Mouse (Mus musculus) lung, embryonic 14.5 days (tissue): ENCODE results near the gene Rps21. TPM values are rescaled to one million over a fixed set of nuclear protein-coding genes. Genes with fewer than 3 reads are reported as not detected.

Experiments used
- ATAC-seq: fragments of 200-750 bp; cut with Nextera tagmentation; 2 replicates; pipeline ENCODE4 v1.8.0; 2017; ENCODE audit warnings: mild to moderate bottlenecking, moderate TSS enrichment, moderate library complexity; ENCODE audit not compliant: insufficient read depth
- DNase-seq: peaks from one replicate; pipeline ENCODE4 v3.0.0-alpha.2; 2015
- H3K27ac ChIP-seq: fragments of 300-500 bp; sonication (generic); 2 replicates; pipeline ENCODE4 v1.5.1; 2014; ENCODE audit warnings: low read depth, mild to moderate bottlenecking, moderate library complexity
- H3K27me3 ChIP-seq: fragments of 300-500 bp; sonication (generic); 2 replicates; pipeline ENCODE4 v1.6.1; 2014; ENCODE audit warnings: low read length, control low read depth; ENCODE audit not compliant: insufficient read depth
- H3K36me3 ChIP-seq: fragments of 300-500 bp; sonication (generic); 2 replicates; pipeline ENCODE4 v1.6.1; 2014; ENCODE audit warnings: control low read depth; ENCODE audit not compliant: insufficient read depth
- H3K4me1 ChIP-seq: fragments of 300-500 bp; sonication (generic); 2 replicates; pipeline ENCODE4 v1.6.1; 2014; ENCODE audit warnings: antibody characterized with exemption, control low read depth; ENCODE audit not compliant: insufficient read depth
- H3K4me2 ChIP-seq: fragments of 300-500 bp; sonication (generic); 2 replicates; pipeline ENCODE4 v1.6.1; 2014; ENCODE audit warnings: mild to moderate bottlenecking
- H3K4me3 ChIP-seq: fragments of 300-500 bp; sonication (generic); 2 replicates; pipeline ENCODE4 v1.5.1; 2014; ENCODE audit warnings: low read depth, low read length
- H3K9ac ChIP-seq: fragments of 300-500 bp; sonication (generic); 2 replicates; pipeline ENCODE4 v1.6.1; 2014
- H3K9me3 ChIP-seq: fragments of 300-500 bp; sonication (generic); 2 replicates; pipeline ENCODE4 v1.6.1; 2016; ENCODE audit warnings: low read depth, low read length, control low read depth
- CTCF ChIP-seq: IDR thresholded peaks from 2 replicates; pipeline ENCODE4 v1.5.1; 2016; ENCODE audit warnings: antibody characterized with exemption, low read depth
- WGBS: fragments of 180-500 bp; shearing (Covaris S2); extraction: QIAGEN DNeasy Blood & Tissue Kit; methylation state at CpG from one replicate; pipeline ENCODE4 v1.1.7; 2014; 5-methylcytosine and 5-hydroxymethylcytosine counted together
- polyA plus RNA-seq: library from polyadenylated mRNA; unstranded; fragments of >200 nt; fragmentation: Nextera tagmentation; extraction: Ambion mirVana; gene quantifications from 2 replicates; pipeline ENCODE4 v1.2.1, GENCODE M21; 2014

The Rps21 gene
- polyA plus RNA-seq, 1 experiment from 2014 or later: 630 TPM

- Histone ChIP-seq H3K4me2 (peak overlapping the region; percentile 96), H3K27me3 (no peaks in the 10 kb centered on the region), H3K36me3 (peaks cover 25% of the 10 kb centered on the region), H3K4me1 (peaks cover 12% of the 10 kb centered on the region), H3K27ac (no peak overlapping the region), H3K9me3 (no peaks in the 10 kb centered on the region), H3K4me3 (peak overlapping the region; percentile 85), H3K9ac (peak overlapping the region; percentile 87)
- DNase-seq: peak; percentile 0
- ATAC-seq: no peak
- no peak for TF ChIP-seq CTCF
- 64% methylated on average over 5 of the region's 5 CpGs for WGBS
Measured at GRCm38 (mm10) chr2:180271804-180272395, 14.7 kb downstream of the Rps21 start.

GRCm38 (mm10) chr2:180272884-180273321, 15.7 kb downstream of the Rps21 start:
- no peaks in the 10 kb centered on the region for H3K27me3 ChIP-seq
- H3K9me3 ChIP-seq: no peaks in the 10 kb centered on the region
- TF ChIP-seq CTCF: no peak
- H3K36me3 ChIP-seq: peaks cover 22% of the 10 kb centered on the region
- DNase-seq: no peak
- peak overlapping the region; percentile 72 for H3K27ac ChIP-seq
- H3K4me1 ChIP-seq: peaks cover 18% of the 10 kb centered on the region
- H3K9ac ChIP-seq: peak overlapping the region; percentile 87
- H3K4me3 ChIP-seq: peak overlapping the region; percentile 85
- peak overlapping the region; percentile 96 for H3K4me2 ChIP-seq
- ATAC-seq: peak; percentile 18
- WGBS: under 1% methylated on average over 22 of the region's 37 CpGs

GRCm38 (mm10) chr2:180273394-180274244, 16.4 kb downstream of the Rps21 start, which contains the start of gene Cables2:
Gene Cables2, minus strand, starts transcription at chr2:180273496.
- peak within 1 kb of the TSS; percentile 87 for H3K9ac ChIP-seq
- peak within 1 kb of the TSS; percentile 85 for H3K4me3 ChIP-seq
- WGBS: 5% methylated on average over 68 of the region's 68 CpGs
- peak within 1 kb of the TSS; percentile 96 for H3K4me2 ChIP-seq
- peak; percentile 99 for DNase-seq
- H3K9me3 ChIP-seq: no peaks in the 10 kb centered on the region
- H3K4me1 ChIP-seq: peaks cover 22% of the 10 kb centered on the region
- no peak for TF ChIP-seq CTCF
- peak within 1 kb of the TSS; percentile 72 for H3K27ac ChIP-seq
- no peaks in the 10 kb centered on the region for H3K27me3 ChIP-seq
- ATAC-seq: peak; percentile 89
- peaks cover 17% of the 10 kb centered on the region for H3K36me3 ChIP-seq

- H3K9ac ChIP-seq: no peak overlapping the region
- no peak overlapping the region for H3K4me2 ChIP-seq
- H3K9me3 ChIP-seq: no peaks in the 10 kb centered on the region
- no peaks in the 10 kb centered on the region for H3K27me3 ChIP-seq
- H3K4me1 ChIP-seq: peaks cover 22% of the 10 kb centered on the region
- peaks cover 10% of the 10 kb centered on the region for H3K36me3 ChIP-seq
- TF ChIP-seq CTCF: no peak
- H3K27ac ChIP-seq: no peak overlapping the region
- no peak overlapping the region for H3K4me3 ChIP-seq
- no peak for ATAC-seq
- WGBS: 94% methylated on average over 2 of the region's 2 CpGs
- no peak for DNase-seq
Measured at GRCm38 (mm10) chr2:180274523-180274922, 17.3 kb downstream of the Rps21 start.

GRCm38 (mm10) chr2:180275836-180276235, 18.7 kb downstream of the Rps21 start:
- no peaks in the 10 kb centered on the region for H3K36me3 ChIP-seq
- H3K4me2 ChIP-seq: peak overlapping the region; percentile 43
- WGBS: under 1% methylated on average over 8 of the region's 8 CpGs
- DNase-seq: peak; percentile 97
- H3K27me3 ChIP-seq: no peaks in the 10 kb centered on the region
- no peak overlapping the region for H3K9ac ChIP-seq
- H3K9me3 ChIP-seq: no peaks in the 10 kb centered on the region
- no peak overlapping the region for H3K4me3 ChIP-seq
- H3K4me1 ChIP-seq: peaks cover 22% of the 10 kb centered on the region
- TF ChIP-seq CTCF: peak; percentile 98
- peak; percentile 75 for ATAC-seq
- H3K27ac ChIP-seq: peak overlapping the region; percentile 78

- no peak overlapping the region for H3K9ac ChIP-seq
- no peaks in the 10 kb centered on the region for H3K36me3 ChIP-seq
- peak; percentile 9; the same call in 1 of the 2 replicates for TF ChIP-seq CTCF
- H3K27me3 ChIP-seq: no peaks in the 10 kb centered on the region
- H3K27ac ChIP-seq: peak overlapping the region; percentile 78
- no peak overlapping the region for H3K4me3 ChIP-seq
- peaks cover 22% of the 10 kb centered on the region for H3K4me1 ChIP-seq
- H3K4me2 ChIP-seq: peak overlapping the region; percentile 43
- H3K9me3 ChIP-seq: no peaks in the 10 kb centered on the region
- DNase-seq: no peak
- 33% methylated on average over 4 of the region's 4 CpGs for WGBS
- ATAC-seq: no peak
Measured at GRCm38 (mm10) chr2:180276385-180276784, 19.2 kb downstream of the Rps21 start.

- DNase-seq (peak; percentile 63), ATAC-seq (no peak)
- peak overlapping the region; percentile 78; the same call in 1 of the 2 replicates for H3K27ac ChIP-seq
- no peaks in the 10 kb centered on the region for H3K27me3 ChIP-seq
- H3K4me3 ChIP-seq: no peak overlapping the region
- H3K4me2 ChIP-seq: peak overlapping the region; percentile 43; the same call in 1 of the 2 replicates
- 34% methylated on average over 8 of the region's 8 CpGs for WGBS
- TF ChIP-seq CTCF: no peak
- H3K4me1 ChIP-seq: peaks cover 22% of the 10 kb centered on the region
- no peak overlapping the region for H3K9ac ChIP-seq
- no peaks in the 10 kb centered on the region for H3K36me3 ChIP-seq
- no peaks in the 10 kb centered on the region for H3K9me3 ChIP-seq
Measured at GRCm38 (mm10) chr2:180276851-180277259, 19.7 kb downstream of the Rps21 start.
